Mouse (Mus musculus): ENCODE measurements around the gene Fndc3b.

Fndc3b gene

DNA sequence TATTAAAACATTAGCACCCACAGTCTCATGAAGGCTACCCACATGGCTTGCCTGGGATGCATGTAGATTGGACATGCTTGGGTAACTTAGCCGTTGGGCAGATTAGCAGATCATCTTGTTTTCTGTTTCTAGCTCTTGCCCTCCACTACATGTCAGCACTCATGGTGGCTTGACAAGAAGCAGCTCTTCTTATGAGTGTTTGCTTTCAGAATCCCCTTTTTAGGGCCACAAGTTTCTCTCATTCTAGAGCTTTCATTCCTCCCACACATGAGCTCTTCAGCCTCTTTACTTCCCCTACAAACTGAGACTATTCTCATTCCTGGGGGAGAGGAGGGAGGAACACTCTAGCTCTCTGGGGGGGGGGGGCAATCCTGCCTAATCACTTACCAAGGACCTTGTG, 321.2 kb downstream of the Fndc3b start:
- no peak for DNase-seq

DNA sequence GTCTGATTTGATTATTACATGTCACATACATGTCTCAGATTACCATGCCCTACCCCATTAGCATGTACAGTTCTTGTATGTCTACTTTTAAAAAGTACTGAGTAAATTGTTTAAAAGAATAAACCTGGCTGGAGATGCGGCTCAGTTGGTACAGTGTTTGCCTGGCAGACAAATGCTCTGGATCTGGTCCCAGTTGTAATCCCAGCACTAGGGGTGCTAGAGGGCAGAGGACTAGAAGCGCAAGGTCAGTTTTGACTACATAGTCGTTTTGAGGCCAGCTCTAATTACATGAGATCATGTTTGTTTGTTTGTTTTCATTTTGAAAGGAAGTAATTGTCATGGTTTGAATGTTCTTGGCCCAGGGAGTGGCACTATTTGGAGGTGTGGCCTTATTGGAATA, 326.3 kb downstream of the Fndc3b start:
- DNase-seq = no peak

- DNase-seq = no peak
These were observed 333.2 kb downstream of the Fndc3b start for GRCm38 (mm10) chr3:27377935-27378334.

DNA sequence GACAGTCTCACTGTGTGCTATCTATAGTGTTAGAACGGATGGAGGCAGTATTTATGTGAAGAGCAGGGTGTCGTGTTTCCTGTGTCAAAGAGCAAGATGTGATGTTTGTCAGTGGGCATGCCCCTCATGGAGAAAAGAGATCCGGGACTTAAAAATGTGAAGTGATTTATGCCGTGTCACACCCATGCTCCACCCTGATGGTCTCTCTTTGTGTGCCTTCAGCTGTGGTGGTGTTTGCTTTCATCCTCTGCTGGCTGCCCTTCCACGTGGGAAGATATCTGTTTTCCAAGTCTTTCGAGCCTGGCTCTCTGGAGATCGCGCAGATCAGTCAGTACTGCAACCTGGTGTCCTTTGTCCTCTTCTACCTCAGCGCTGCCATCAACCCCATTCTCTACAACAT, 336.7 kb downstream of the Fndc3b start:
- DNase-seq = no peak

GRCm38 (mm10) chr3:27371725-27372650, 339.1 kb downstream of the Fndc3b start:
- no peak for DNase-seq

- DNase-seq = no peak
These were observed 339.9 kb downstream of the Fndc3b start, which contains the start of gene Ghsr for GRCm38 (mm10) chr3:27371276-27371621. Gene Ghsr (plus strand): TSS chr3:27371351.

- DNase-seq = no peak
These were observed 340.4 kb downstream of the Fndc3b start for GRCm38 (mm10) chr3:27370582-27371275.

- DNase-seq = no peak
These were observed 341.0 kb downstream of the Fndc3b start for GRCm38 (mm10) chr3:27370125-27370524.

Measured in lung, adult 18-20 months (tissue).